Mouse (Mus musculus) neural tube, embryonic 13.5 days (tissue): ENCODE results near the gene Usp31. TPM values are rescaled to one million over a fixed set of nuclear protein-coding genes. Genes with fewer than 3 reads are reported as not detected.

Experiments used
- ATAC-seq: fragments of 200-750 bp; cut with Nextera tagmentation; 2 replicates; pipeline ENCODE4 v1.8.0; 2017; ENCODE audit warnings: low read depth, mild to moderate bottlenecking, moderate TSS enrichment, moderate library complexity
- H3K27ac ChIP-seq: fragments of 300-500 bp; sonication (generic); replicated peaks from 2 replicates; pipeline ENCODE4 v1.5.1; 2015; ENCODE audit warnings: moderate library complexity, mild to moderate bottlenecking, inconsistent platforms
- H3K27me3 ChIP-seq: fragments of 300-500 bp; sonication (generic); 2 replicates; pipeline ENCODE4 v1.6.1; 2015; ENCODE audit warnings: mild to moderate bottlenecking, inconsistent platforms
- H3K36me3 ChIP-seq: fragments of 300-500 bp; sonication (generic); 2 replicates; pipeline ENCODE4 v1.6.1; 2015; ENCODE audit warnings: mild to moderate bottlenecking, inconsistent platforms
- H3K4me1 ChIP-seq: fragments of 300-500 bp; sonication (generic); replicated peaks from 2 replicates; pipeline ENCODE4 v1.6.1; 2015; ENCODE audit warnings: inconsistent platforms
- H3K4me2 ChIP-seq: fragments of 300-500 bp; sonication (generic); 2 replicates; pipeline ENCODE4 v1.6.1; 2015; ENCODE audit warnings: inconsistent platforms, mild to moderate bottlenecking, moderate library complexity
- H3K4me3 ChIP-seq: fragments of 300-500 bp; sonication (generic); 2 replicates; pipeline ENCODE4 v1.5.1; 2015; ENCODE audit warnings: mild to moderate bottlenecking, inconsistent platforms
- H3K9ac ChIP-seq: fragments of 300-500 bp; sonication (generic); 2 replicates; pipeline ENCODE4 v1.6.1; 2015; ENCODE audit warnings: moderate library complexity, mild to moderate bottlenecking, inconsistent platforms
- H3K9me3 ChIP-seq: fragments of 300-500 bp; sonication (generic); 2 replicates; pipeline ENCODE4 v1.6.1; 2016; ENCODE audit warnings: inconsistent platforms
- WGBS: fragments of 180-500 bp; shearing (Covaris S2); methylation state at CpG from one replicate; pipeline ENCODE4 v1.1.7; 2015; 5-methylcytosine and 5-hydroxymethylcytosine counted together
- polyA plus RNA-seq: library from polyadenylated mRNA; unstranded; fragments of >200 nt; fragmentation: Nextera tagmentation; extraction: Ambion mirVana; gene quantifications from 2 replicates; pipeline ENCODE4 v1.2.1, GENCODE M21; 2015

Usp31 gene
- polyA plus RNA-seq, 1 experiment from 2014 or later, result 3.0 TPM

- H3K36me3 ChIP-seq, result no peaks in the 10 kb centered on the region
- no peak for ATAC-seq
- no peak overlapping the region for H3K9ac ChIP-seq
- no peak overlapping the region for H3K4me3 ChIP-seq
- 85% methylated on average over 3 of the region's 3 CpGs for WGBS
- no peak overlapping the region for H3K4me2 ChIP-seq
- no peak overlapping the region for H3K27ac ChIP-seq
- H3K4me1 ChIP-seq, result peaks cover 45% of the 10 kb centered on the region
- H3K9me3 ChIP-seq, result no peaks in the 10 kb centered on the region
- no peaks in the 10 kb centered on the region for H3K27me3 ChIP-seq
Observed at GRCm38 (mm10) chr7:121700480-121700879, 6.6 kb downstream of the Usp31 start.

- Histone ChIP-seq H3K4me2 (no peak overlapping the region), H3K9ac (no peak overlapping the region)
- no peak for ATAC-seq
Observed at GRCm38 (mm10) chr7:121699218-121699617, 7.8 kb downstream of the Usp31 start.

GRCm38 (mm10) chr7:121697574-121697973, 9.5 kb downstream of the Usp31 start:
- no peak overlapping the region for H3K4me2 ChIP-seq
- no peaks in the 10 kb centered on the region for H3K9me3 ChIP-seq
- H3K27me3 ChIP-seq, result no peaks in the 10 kb centered on the region
- no peak overlapping the region for H3K9ac ChIP-seq
- no peaks in the 10 kb centered on the region for H3K36me3 ChIP-seq
- no peak overlapping the region for H3K27ac ChIP-seq
- no peak overlapping the region for H3K4me3 ChIP-seq
- ATAC-seq, result no peak
- H3K4me1 ChIP-seq, result peaks cover 17% of the 10 kb centered on the region; the same call in 1 of the 2 replicates
- 28% methylated on average over 1 of the region's 1 CpGs for WGBS

More at GRCm38 (mm10) chr7:121699218-121699617, 7.8 kb downstream of the Usp31 start:
- Histone ChIP-seq H3K27me3 (no peaks in the 10 kb centered on the region), H3K9me3 (no peaks in the 10 kb centered on the region), H3K4me3 (no peak overlapping the region), H3K4me1 (peaks cover 32% of the 10 kb centered on the region), H3K36me3 (no peaks in the 10 kb centered on the region), H3K27ac (no peak overlapping the region)

GRCm38 (mm10) chr7:121697170-121697569, 9.9 kb downstream of the Usp31 start:
- Histone ChIP-seq H3K4me1 (peaks cover 15% of the 10 kb centered on the region; the same call in 1 of the 2 replicates), H3K9me3 (no peaks in the 10 kb centered on the region), H3K27me3 (no peaks in the 10 kb centered on the region), H3K4me2 (no peak overlapping the region), H3K27ac (no peak overlapping the region), H3K36me3 (no peaks in the 10 kb centered on the region), H3K9ac (no peak overlapping the region), H3K4me3 (no peak overlapping the region)
- no peak for ATAC-seq

- Histone ChIP-seq H3K4me1 (peaks cover 11% of the 10 kb centered on the region; the same call in 1 of the 2 replicates), H3K4me3 (no peak overlapping the region), H3K27ac (no peak overlapping the region), H3K4me2 (no peak overlapping the region), H3K9me3 (no peaks in the 10 kb centered on the region), H3K9ac (no peak overlapping the region), H3K27me3 (no peaks in the 10 kb centered on the region), H3K36me3 (no peaks in the 10 kb centered on the region)
- WGBS, result 50% methylated on average over 2 of the region's 2 CpGs
- no peak for ATAC-seq
Observed at GRCm38 (mm10) chr7:121691803-121692202, 15.2 kb downstream of the Usp31 start.

GRCm38 (mm10) chr7:121689338-121689737, 17.7 kb downstream of the Usp31 start:
- no peak overlapping the region for H3K9ac ChIP-seq
- peaks cover 11% of the 10 kb centered on the region; the same call in 1 of the 2 replicates for H3K4me1 ChIP-seq
- no peak overlapping the region for H3K4me2 ChIP-seq
- H3K27ac ChIP-seq, result no peak overlapping the region
- H3K4me3 ChIP-seq, result no peak overlapping the region
- no peaks in the 10 kb centered on the region for H3K27me3 ChIP-seq
- H3K9me3 ChIP-seq, result no peaks in the 10 kb centered on the region
- no peaks in the 10 kb centered on the region for H3K36me3 ChIP-seq
- ATAC-seq, result no peak

GRCm38 (mm10) chr7:121685140-121685984, 21.7 kb downstream of the Usp31 start:
- no peaks in the 10 kb centered on the region for H3K36me3 ChIP-seq
- no peaks in the 10 kb centered on the region for H3K4me1 ChIP-seq
- no peaks in the 10 kb centered on the region for H3K27me3 ChIP-seq
- ATAC-seq, result no peak
- H3K4me2 ChIP-seq, result no peak overlapping the region
- WGBS, result 95% methylated on average over 5 of the region's 5 CpGs
- no peak overlapping the region for H3K9ac ChIP-seq
- H3K4me3 ChIP-seq, result no peak overlapping the region
- no peak overlapping the region for H3K27ac ChIP-seq
- no peaks in the 10 kb centered on the region for H3K9me3 ChIP-seq

GRCm38 (mm10) chr7:121681191-121681590, 25.9 kb downstream of the Usp31 start:
- Histone ChIP-seq H3K4me1 (peaks cover 14% of the 10 kb centered on the region), H3K4me2 (no peak overlapping the region), H3K9me3 (no peaks in the 10 kb centered on the region), H3K27ac (no peak overlapping the region), H3K27me3 (no peaks in the 10 kb centered on the region), H3K9ac (no peak overlapping the region), H3K4me3 (no peak overlapping the region), H3K36me3 (0 out of 2 replicates have a peak, but pooled peaks cover 3% of the 10 kb centered on the region)
- ATAC-seq, result no peak

GRCm38 (mm10) chr7:121677105-121677753, 29.8 kb downstream of the Usp31 start:
- Histone ChIP-seq H3K27ac (no peak overlapping the region; the same call in 1 of the 2 replicates), H3K27me3 (no peaks in the 10 kb centered on the region), H3K9ac (no peak overlapping the region), H3K36me3 (peaks cover 11% of the 10 kb centered on the region), H3K4me1 (peaks cover 19% of the 10 kb centered on the region), H3K4me3 (no peak overlapping the region), H3K4me2 (no peak overlapping the region), H3K9me3 (no peaks in the 10 kb centered on the region)
- no peak for ATAC-seq
- 54% methylated on average over 4 of the region's 4 CpGs for WGBS

- WGBS, result 82% methylated on average over 1 of the region's 1 CpGs
- no peaks in the 10 kb centered on the region for H3K4me1 ChIP-seq
- H3K36me3 ChIP-seq, result peaks cover 63% of the 10 kb centered on the region
- no peak overlapping the region for H3K4me2 ChIP-seq
- H3K4me3 ChIP-seq, result no peak overlapping the region
- H3K27me3 ChIP-seq, result no peaks in the 10 kb centered on the region
- no peak for ATAC-seq
- H3K9me3 ChIP-seq, result no peaks in the 10 kb centered on the region
- H3K9ac ChIP-seq, result no peak overlapping the region
- H3K27ac ChIP-seq, result no peak overlapping the region
Observed at GRCm38 (mm10) chr7:121660705-121661104, 46.3 kb downstream of the Usp31 start.

- WGBS, result 89% methylated on average over 7 of the region's 7 CpGs
- no peak overlapping the region for H3K27ac ChIP-seq
- H3K4me1 ChIP-seq, result no peaks in the 10 kb centered on the region
- ATAC-seq, result no peak
- H3K9ac ChIP-seq, result no peak overlapping the region
- H3K27me3 ChIP-seq, result no peaks in the 10 kb centered on the region
- H3K4me3 ChIP-seq, result no peak overlapping the region
- no peak overlapping the region for H3K4me2 ChIP-seq
- H3K36me3 ChIP-seq, result peaks cover 60% of the 10 kb centered on the region
- no peaks in the 10 kb centered on the region for H3K9me3 ChIP-seq
Observed at GRCm38 (mm10) chr7:121658866-121659265, 48.2 kb downstream of the Usp31 start.

GRCm38 (mm10) chr7:121654675-121655074, 52.4 kb downstream of the Usp31 start:
- Histone ChIP-seq H3K27ac (no peak overlapping the region), H3K4me2 (no peak overlapping the region), H3K36me3 (peaks cover 59% of the 10 kb centered on the region), H3K4me3 (no peak overlapping the region), H3K27me3 (no peaks in the 10 kb centered on the region), H3K9ac (no peak overlapping the region), H3K4me1 (no peaks in the 10 kb centered on the region), H3K9me3 (no peaks in the 10 kb centered on the region)
- no peak for ATAC-seq
- WGBS, result 93% methylated on average over 2 of the region's 2 CpGs
